Mouse (Mus musculus): Measurements from ENCODE around the gene Pdzk1ip1. TPM values are rescaled to one million over a fixed set of nuclear protein-coding genes. Genes with fewer than 3 reads are reported as not detected.

The Pdzk1ip1 gene
- polyA plus RNA-seq, 3 experiments from 2014 or later = 9.1 to 42.2 (median 33.9) TPM

GRCm38 (mm10) chr4:115075204-115075915 is 13.1 kb upstream of the Pdzk1ip1 start:
- ATAC-seq = peak; percentile 92

GRCm38 (mm10) chr4:115078892-115079820 is 9.4 kb upstream of the Pdzk1ip1 start:
- ATAC-seq = no peak

DNA sequence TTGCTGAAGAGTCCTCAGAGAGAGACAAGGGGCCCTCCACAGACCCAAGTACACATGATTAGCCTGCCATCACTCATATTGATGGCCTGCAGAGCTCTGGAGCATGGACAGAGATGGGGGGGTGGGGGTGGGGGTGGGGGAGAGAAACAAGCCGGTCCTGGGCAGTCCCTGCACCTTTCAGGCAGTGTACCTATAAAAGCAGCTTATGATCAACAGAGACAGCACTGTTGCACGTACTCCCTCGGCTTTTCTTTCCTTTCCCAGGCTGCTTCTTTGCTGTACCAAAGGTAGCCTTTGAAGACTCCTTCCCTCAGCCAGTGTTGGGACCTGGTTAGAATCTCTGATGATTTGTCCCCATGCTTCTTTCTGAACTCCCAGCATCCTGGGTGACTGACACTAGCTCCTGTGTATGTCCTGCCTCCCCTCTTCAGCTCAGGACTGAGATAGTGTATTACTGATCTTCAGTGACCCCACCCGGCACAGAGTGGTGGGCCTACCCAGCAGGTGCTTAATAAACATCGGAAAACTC is 8.6 kb upstream of the Pdzk1ip1 start:
- ATAC-seq = no peak

- no peak for ATAC-seq
Observed at GRCm38 (mm10) chr4:115083031-115083430, 5.5 kb upstream of the Pdzk1ip1 start.

DNA sequence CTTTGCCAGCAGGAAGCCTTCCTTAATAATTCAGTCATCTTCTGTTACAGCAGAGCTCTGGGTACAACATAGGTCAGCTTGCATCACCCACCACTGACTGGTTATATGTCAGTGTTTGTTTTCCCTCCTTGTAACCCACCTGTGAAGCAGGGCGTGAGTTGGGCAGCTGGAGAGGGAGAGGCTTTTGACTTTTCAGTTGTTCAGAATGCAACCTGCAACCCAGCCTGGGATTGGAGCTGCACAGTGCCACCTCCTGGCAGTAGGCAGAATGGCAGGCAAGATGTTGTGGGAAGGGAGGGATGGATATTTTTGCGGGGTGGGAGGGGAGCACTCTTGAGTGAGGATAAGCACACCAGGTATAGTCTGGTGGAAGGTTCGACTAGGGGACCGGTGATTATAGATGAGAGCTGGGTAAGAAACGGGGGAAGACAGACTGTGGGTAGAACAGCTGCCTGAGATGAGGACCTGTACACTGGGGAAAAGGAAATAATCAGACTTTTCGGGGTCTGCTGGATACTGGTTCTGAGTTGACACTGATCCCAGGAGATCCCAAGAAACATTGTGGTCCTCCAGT is 2.9 kb upstream of the Pdzk1ip1 start:
- ATAC-seq = peak; percentile 63

DNA sequence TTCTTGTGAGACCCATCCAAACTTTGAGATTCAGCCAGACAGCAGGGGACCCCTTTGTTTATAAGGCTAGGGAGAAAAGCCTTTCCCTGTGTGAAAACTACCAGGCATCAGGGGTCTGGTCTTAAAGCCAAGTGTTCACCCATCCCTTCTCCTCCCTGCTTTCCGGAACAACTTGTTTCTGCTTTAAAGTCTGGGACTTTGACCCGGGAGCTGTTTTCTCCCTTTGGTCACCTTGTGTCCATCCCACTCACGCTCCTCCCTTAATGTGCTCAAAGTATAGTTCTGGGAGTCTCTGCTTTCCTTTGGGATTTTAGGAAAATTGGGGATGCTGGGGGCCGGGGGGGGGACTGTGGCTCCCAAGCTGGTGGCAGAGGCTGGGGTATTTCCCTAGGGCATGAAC is 2.3 kb upstream of the Pdzk1ip1 start:
- no peak for ATAC-seq

- ATAC-seq = no peak
Observed at GRCm38 (mm10) chr4:115086763-115087415, 1.6 kb upstream of the Pdzk1ip1 start.

GRCm38 (mm10) chr4:115090592-115090991 is 2.1 kb downstream of the Pdzk1ip1 start:
- ATAC-seq = no peak

DNA sequence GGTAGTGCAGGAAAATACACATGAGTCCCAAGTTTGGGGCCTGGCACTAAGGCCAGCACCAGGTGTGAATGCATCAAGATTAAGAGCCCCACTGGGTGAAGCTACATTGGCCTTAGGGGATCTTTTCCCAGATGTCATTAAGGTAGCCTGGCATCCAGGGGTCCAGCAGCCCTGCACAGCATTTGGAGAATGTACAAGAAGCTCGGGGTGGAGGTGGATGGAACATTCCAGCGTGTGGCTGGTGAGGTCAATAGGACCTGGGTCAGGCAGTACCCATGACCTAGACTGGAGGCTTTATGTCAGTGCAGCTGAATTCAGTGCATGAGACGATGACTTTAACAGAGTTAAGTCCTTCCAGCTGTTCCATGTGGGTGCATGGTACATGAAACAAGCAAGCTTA is 3.3 kb downstream of the Pdzk1ip1 start:
- ATAC-seq = no peak

DNA sequence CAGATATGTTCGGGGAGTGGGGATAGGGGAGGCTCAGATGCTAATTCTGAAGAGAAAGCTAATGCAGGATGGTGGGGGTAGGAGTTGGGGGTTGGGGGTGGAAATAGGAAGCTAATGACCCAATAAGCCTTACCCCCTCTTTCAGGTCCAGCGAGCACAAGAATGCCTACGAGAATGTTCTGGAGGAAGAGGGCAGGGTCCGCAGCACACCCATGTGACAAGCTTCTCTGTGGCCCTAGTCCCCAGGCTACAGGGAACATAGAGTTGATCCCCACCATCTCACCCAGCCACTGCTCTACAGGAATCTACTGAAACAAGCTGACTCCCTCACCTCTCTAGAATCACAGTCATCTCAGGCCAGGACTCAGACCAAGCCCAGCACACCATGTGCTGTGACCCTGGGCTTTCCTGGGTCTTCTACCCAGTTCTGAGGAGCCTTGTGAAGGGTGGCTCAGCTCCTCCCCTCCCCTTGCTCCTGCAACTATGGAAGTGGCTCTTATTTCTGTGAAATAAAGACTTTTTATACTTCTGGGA is 4.9 kb downstream of the Pdzk1ip1 start:
- ATAC-seq = no peak

- ATAC-seq = no peak
Observed at GRCm38 (mm10) chr4:115094056-115094455, 5.5 kb downstream of the Pdzk1ip1 start.

DNA sequence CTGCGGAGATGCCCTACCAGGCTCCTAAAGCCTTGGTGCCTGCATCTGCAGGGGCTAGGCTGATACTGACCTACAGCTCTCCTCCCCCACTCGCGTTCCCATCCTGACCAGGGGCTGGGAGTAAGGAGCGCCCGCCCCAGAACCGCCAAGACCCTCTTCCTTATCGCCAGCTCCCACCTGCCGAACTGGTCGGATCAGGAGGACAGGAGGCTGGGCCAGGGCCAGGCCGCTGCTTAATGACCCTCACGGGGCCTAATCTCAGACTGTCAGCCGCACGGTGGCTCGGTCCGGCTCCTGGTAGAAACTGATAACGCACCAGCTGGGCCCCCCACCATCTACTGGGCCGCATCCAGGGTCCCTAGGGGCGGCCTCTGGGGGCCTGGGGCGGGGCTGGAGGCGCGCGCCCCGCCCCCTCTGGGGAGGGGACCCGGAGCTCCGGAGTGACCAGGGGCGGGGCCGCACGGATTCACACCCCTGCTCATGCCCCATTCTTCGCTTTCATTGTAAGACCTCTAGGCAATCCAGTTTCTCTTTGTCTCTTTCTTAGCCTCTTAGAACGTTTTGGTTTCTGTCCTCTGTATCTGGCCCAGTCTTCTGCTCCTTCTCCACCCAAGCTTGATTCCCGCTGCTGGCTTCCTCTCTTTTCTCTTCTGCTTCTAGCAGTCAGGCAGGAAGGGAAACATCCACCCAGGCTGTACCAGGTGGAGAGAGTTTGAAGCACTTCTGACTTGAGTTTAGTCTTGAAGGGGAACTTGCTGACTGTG is 7.3 kb downstream of the Pdzk1ip1 start:
- ATAC-seq = peak; percentile 15

DNA sequence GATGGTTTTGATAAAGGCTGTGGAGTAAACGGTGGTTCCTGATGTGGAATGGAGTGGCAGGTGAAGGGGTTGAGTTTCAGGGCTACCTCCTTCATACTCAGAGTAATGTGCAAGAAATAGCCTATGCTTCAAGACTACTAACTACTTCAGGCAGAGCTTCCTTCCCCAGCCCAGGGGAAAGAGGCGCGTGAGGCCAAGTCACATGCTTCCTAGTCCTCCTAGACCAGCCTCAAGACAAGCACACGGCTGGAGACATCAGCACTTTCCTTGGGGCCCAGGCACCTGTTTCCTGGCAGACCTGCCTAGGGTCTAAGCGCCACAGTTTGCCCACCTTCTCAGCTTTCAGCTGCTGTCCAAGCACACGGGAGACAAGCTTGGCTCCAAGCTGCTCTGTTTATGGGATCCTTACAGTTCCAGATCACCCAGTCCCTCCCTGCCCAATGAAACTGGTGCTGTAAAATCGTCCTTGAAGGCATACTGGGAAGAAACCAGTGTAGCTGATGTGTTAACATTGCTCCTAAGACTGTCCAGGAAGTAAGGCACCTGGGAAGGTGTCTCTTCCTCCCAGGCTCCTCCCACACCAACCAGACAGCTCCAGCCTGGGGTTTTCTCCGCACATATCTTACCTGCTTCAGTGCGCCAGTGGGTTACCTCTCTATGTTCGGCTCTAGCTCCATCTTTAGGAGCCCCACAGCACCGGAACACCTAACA is 8.1 kb downstream of the Pdzk1ip1 start:
- peak; percentile 68 for ATAC-seq

DNA sequence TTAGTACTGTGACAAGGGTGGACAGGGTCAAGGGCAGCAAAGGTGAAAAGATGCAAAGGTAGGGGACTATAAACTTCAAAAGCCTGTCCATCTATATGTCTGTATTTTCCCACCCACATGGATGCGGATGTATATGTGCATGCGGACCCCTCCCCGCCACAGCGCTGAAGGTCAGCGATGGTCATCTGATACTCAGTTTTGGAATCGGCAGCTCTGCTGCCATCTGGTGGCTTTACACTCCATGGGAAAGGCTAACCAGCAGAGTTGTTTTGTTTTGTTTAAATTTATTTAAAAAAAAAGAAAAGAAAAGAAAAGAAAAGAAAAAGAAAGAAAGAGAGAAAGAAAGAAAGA is 8.6 kb downstream of the Pdzk1ip1 start:
- peak; percentile 30 for ATAC-seq

DNA sequence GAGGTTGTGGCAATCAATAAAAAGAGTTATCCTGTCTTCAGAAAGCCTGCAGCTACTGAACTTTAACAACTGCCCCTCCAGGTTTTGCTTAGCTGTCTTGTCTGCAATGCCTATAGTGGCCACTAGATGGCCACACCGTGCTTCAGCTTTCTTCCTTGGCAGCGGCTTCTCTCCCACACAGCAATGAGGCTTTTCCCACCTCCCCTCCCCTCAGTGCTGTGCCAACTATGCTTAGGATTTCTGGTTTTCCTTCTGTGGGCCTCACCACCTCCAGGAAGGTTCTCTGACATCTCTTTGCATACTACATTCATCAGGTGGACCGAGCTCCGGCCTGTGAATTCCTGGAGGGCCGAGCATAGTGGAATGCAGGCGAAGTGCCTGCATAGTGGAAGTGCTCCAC is 13.2 kb downstream of the Pdzk1ip1 start:
- ATAC-seq = peak; percentile 62

DNA sequence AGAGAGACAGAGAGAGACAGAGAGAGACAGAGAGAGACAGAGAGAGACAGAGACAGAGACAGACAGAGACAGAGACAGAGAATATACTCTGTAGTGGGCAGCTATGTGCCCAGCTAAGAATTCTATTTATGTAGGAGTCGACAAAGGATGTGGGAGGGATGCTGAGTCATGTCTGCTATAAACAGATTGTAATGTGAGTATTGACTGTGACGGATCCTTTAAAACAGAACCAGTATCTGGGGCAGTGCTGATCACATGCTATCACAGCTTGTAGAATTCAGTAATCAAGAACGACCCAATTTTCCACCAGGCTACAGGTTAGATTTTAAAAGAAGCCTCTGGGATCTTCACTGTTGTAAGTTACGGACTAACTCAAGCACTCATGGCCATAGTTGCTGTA is 15.0 kb downstream of the Pdzk1ip1 start:
- ATAC-seq = no peak

- ATAC-seq = no peak
Observed at GRCm38 (mm10) chr4:115111167-115111566, 22.7 kb downstream of the Pdzk1ip1 start.

GRCm38 (mm10) chr4:115113266-115113665 is 24.8 kb downstream of the Pdzk1ip1 start:
- no peak for ATAC-seq

DNA sequence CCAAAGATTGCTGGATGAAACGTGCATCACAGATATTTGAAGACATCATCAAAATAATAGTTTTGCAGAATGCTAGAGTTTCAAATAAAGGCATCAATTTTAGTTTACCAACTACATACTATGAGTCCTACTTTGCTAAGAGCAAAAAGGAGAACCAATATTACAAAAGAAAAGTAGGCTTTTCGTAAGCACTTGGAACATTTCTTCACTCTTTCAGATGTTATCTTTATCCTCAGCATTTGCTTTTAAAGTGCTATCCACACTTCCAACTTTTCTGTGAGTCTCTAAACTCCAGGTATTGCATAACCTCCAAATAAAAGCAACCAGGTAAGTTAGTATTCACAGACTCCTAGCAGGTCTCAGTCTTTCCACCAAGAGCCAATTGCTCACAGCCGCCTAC is 31.1 kb downstream of the Pdzk1ip1 start:
- no peak for ATAC-seq

- ATAC-seq = no peak
Observed at GRCm38 (mm10) chr4:115121162-115121561, 32.7 kb downstream of the Pdzk1ip1 start.

DNA sequence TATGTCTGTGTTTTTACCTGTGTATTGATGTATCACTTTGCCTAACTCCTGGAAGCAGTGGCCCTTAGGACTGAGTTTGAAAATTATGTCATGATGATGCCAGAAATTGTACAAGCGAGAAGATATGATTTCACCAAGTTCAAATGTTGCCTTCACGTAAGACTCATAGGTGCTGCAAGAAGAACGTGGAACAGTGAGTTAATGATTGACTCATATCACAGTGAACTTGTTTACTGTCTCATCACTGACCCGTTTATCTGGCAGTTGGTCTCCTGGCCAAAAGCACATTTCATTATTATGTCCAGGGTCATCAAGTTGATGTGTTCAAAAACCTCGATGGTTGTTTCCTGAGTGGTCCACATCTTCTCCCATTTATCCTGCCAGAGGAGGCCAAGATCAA is 33.1 kb downstream of the Pdzk1ip1 start:
- ATAC-seq = no peak
